Mouse (Mus musculus): Measurements from ENCODE around the gene 1700018B08Rik.

- TF ChIP-seq CTCF (IDR thresholded peaks at IDR 0.05; ENCODE audit: low read depth) (no peak), EP300 (IDR thresholded peaks at IDR 0.05; ENCODE audit: low read depth) (peak; percentile 93)
Measured at GRCm38 (mm10) chr8:121588750-121589149, 44.6 kb upstream of the 1700018B08Rik start.

Data from liver, postnatal 0 days (tissue).